23 mouse cellular contexts compared by ENCODE assay signal in genomic region chr14:112594715-112595114, GRCm38 (mm10).
A peak's percentile ranks its signal among the peaks of the same experiment; 100 is the strongest.
DNase-seq lines count a peak whose midpoint lies in the region; ATAC-seq and TF ChIP-seq lines count a peak whose summit lies in the region.
"Had no signal": no experiment of that assay in that cellular context is flagged by ENCODE, and none has a peak within 500 bp of the region (broad histone marks: within the 10 kb centered on the region; RNA-seq: fewer than 3 reads in every experiment).

No protein-coding gene starts in this region.

- no peak for TF ChIP-seq POLR2A in liver, adult 2 months (IDR thresholded peaks at IDR 0.05; ENCODE audit: extremely low read depth, insufficient read depth, low read length)
- TF ChIP-seq POLR2A in MEL (IDR thresholded peaks at IDR 0.05; ENCODE audit: control insufficient read depth in 1 of 2, insufficient read depth in 1 of 2, low read depth in 1 of 2, low read length in 2 of 2, poor library complexity in 1 of 2): no peak

- H3K9ac ChIP-seq in liver, adult 2 months (ENCODE audit: low read depth, low read length): no peak overlapping the region
- H3K9ac ChIP-seq in MEL (ENCODE audit: control insufficient read depth, low read depth, low read length, poor library complexity, severe bottlenecking): peak overlapping the region; percentile 42
- H3K9ac ChIP-seq in hindbrain, embryonic 16.5 days (ENCODE audit: low read depth, low read length): no peak overlapping the region
- H3K9ac ChIP-seq in midbrain, embryonic 16.5 days (ENCODE audit: low read depth, low read length): no peak overlapping the region

- no peak for ATAC-seq in hindbrain, embryonic 16.5 days
- no peak for ATAC-seq in midbrain, embryonic 16.5 days
- ATAC-seq: activated CD4-positive, CD25-positive, alpha-beta regulatory T cell, adult 4 months; CD4-positive, CD25-positive, alpha-beta regulatory T cell, adult 4 months; Patski had no signal

- no peaks in the 10 kb centered on the region for H3K36me3 ChIP-seq in liver, adult 2 months (ENCODE audit: control insufficient read depth, insufficient read depth, low read length)
- peaks cover 0 to 4% of the 10 kb centered on the region in 2 experiments; a peak in 2 of 4 replicates for H3K36me3 ChIP-seq in MEL (ENCODE audit: control insufficient read depth in 1 of 2, insufficient read depth in 2 of 2, low read length in 2 of 2)
- no peaks in the 10 kb centered on the region for H3K36me3 ChIP-seq in hindbrain, embryonic 16.5 days (ENCODE audit: control insufficient read depth, insufficient read depth, low read length)
- H3K36me3 ChIP-seq in midbrain, embryonic 16.5 days (ENCODE audit: control insufficient read depth, insufficient read depth, low read length): no peaks in the 10 kb centered on the region
- H3K36me3 ChIP-seq: G1E had no signal

- 62% methylated on average over 6 of the region's 6 CpGs for WGBS in liver, adult 2 months
- 88% methylated on average over 6 of the region's 6 CpGs for WGBS in hindbrain, embryonic 16.5 days
- 93% methylated on average over 6 of the region's 6 CpGs for WGBS in midbrain, embryonic 16.5 days

- H3K9me3 ChIP-seq in MEL (replicated peaks; ENCODE audit: insufficient read depth, low read length): no peaks in the 10 kb centered on the region
- no peaks in the 10 kb centered on the region for H3K9me3 ChIP-seq in hindbrain, embryonic 16.5 days (ENCODE audit: control insufficient read depth, low read length)
- H3K9me3 ChIP-seq in midbrain, embryonic 16.5 days (replicated peaks; ENCODE audit: control insufficient read depth, low read length, poor library complexity, severe bottlenecking): no peaks in the 10 kb centered on the region
- H3K9me3 ChIP-seq: G1E had no signal

- no peak overlapping the region for H3K4me2 ChIP-seq in hindbrain, embryonic 16.5 days (ENCODE audit: low read length)
- no peak overlapping the region for H3K4me2 ChIP-seq in midbrain, embryonic 16.5 days (ENCODE audit: low read length)

- peak; percentile 8 for DNase-seq in liver, adult 2 months (ENCODE audit: extremely low read depth, low read depth, low spot score)
- DNase-seq in liver (no peak), MEL (ENCODE audit: low read depth, low spot score) (peak; percentile 67), MEL-GATA-1-ER (ENCODE audit: extremely low read depth, low read depth) (peak; percentile 32)
- DNase-seq: adrenal gland, adult 2 months; adrenal gland, adult 8-10 months; adrenal gland, postnatal 10 days; adrenal gland, postnatal 14 days; adrenal gland, postnatal 25 days; adrenal gland, postnatal 36 days; B cell, adult 2 months; cerebellum, adult 11 months; cerebellum, adult 11-12 months; cerebellum, adult 18-20 months; cerebellum, adult 2 months; cerebellum, adult 8-10 months had no signal

- H3K4me1 ChIP-seq in liver, adult 2 months (ENCODE audit: control insufficient read depth, insufficient read depth, low read length): no peaks in the 10 kb centered on the region
- peaks cover 3 to 6% of the 10 kb centered on the region in 2 experiments for H3K4me1 ChIP-seq in MEL (ENCODE audit: control insufficient read depth in 1 of 2, insufficient read depth in 2 of 2, low read length in 2 of 2)
- H3K4me1 ChIP-seq in hindbrain, embryonic 16.5 days (ENCODE audit: control insufficient read depth, insufficient read depth, low read depth, low read length): no peaks in the 10 kb centered on the region
- H3K4me1 ChIP-seq in midbrain, embryonic 16.5 days (ENCODE audit: control insufficient read depth, insufficient read depth, low read length): no peaks in the 10 kb centered on the region

- no peak overlapping the region for H3K27ac ChIP-seq in liver, adult 2 months (replicated peaks; ENCODE audit: insufficient read depth, low read depth, low read length)
- peak overlapping the region; percentile 52 for H3K27ac ChIP-seq in MEL (ENCODE audit: control insufficient read depth, low read depth, low read length)
- no peak overlapping the region for H3K27ac ChIP-seq in hindbrain, embryonic 16.5 days (ENCODE audit: low read depth, low read length)
- no peak overlapping the region for H3K27ac ChIP-seq in midbrain, embryonic 16.5 days (ENCODE audit: low read length)

- TF ChIP-seq CTCF in liver, adult 2 months (IDR thresholded peaks at IDR 0.05; ENCODE audit: low read depth, low read length): no peak
- TF ChIP-seq CTCF in MEL (IDR thresholded peaks at IDR 0.05 in 2 of 3, conservative IDR thresholded peaks at IDR 0.05 in 1 of 3; ENCODE audit: control insufficient read depth in 1 of 3, insufficient read depth in 1 of 3, low read depth in 2 of 3, low read length in 3 of 3, poor library complexity in 1 of 3, severe bottlenecking in 1 of 3): no peak

- TF ChIP-seq EP300 in MEL (IDR thresholded peaks at IDR 0.05; ENCODE audit: low read depth in 1 of 2, low read length in 2 of 2): peak; percentile 66

- TF ChIP-seq RAD21 in MEL (IDR thresholded peaks at IDR 0.05; ENCODE audit: low read depth, low read length): no peak; the same call in 1 of the 2 replicates

- H3K4me3 ChIP-seq in liver, adult 2 months (ENCODE audit: insufficient read depth, low read depth, low read length): no peak overlapping the region
- H3K4me3 ChIP-seq in MEL (ENCODE audit: control insufficient read depth in 1 of 2, insufficient read depth in 1 of 2, low read depth in 2 of 2, low read length in 2 of 2): peak overlapping the region; percentile 59 to 70
- no peak overlapping the region for H3K4me3 ChIP-seq in hindbrain, embryonic 16.5 days (ENCODE audit: low read length)
- no peak overlapping the region for H3K4me3 ChIP-seq in midbrain, embryonic 16.5 days (ENCODE audit: low read depth, low read length)

- H3K79me2 ChIP-seq in liver, adult 2 months (ENCODE audit: control insufficient read depth, insufficient read depth, low read length): no peaks in the 10 kb centered on the region
- H3K79me2 ChIP-seq in MEL (ENCODE audit: control insufficient read depth, insufficient read depth, low read length, poor library complexity): no peaks in the 10 kb centered on the region

- no peaks in the 10 kb centered on the region; the same call in 1 of the 2 replicates for H3K27me3 ChIP-seq in liver, adult 2 months (ENCODE audit: control insufficient read depth, insufficient read depth, low read length)
- H3K27me3 ChIP-seq in MEL (ENCODE audit: control insufficient read depth in 1 of 2, insufficient read depth in 2 of 2, low read length in 2 of 2): no peaks in the 10 kb centered on the region
- no peaks in the 10 kb centered on the region for H3K27me3 ChIP-seq in hindbrain, embryonic 16.5 days (replicated peaks; ENCODE audit: control insufficient read depth, insufficient read depth, low read length)
- H3K27me3 ChIP-seq in midbrain, embryonic 16.5 days (ENCODE audit: control insufficient read depth, insufficient read depth, low read depth, low read length): no peaks in the 10 kb centered on the region
- H3K27me3 ChIP-seq: CH12.LX, Patski had no signal

TF ChIP-seq in MEL, 35 proteins besides CTCF, POLR2A, EP300 and RAD21:
- no peak for TF ChIP-seq POLR2AphosphoS2 (IDR thresholded peaks at IDR 0.05; ENCODE audit: low read length)
- no peak for TF ChIP-seq SMC3 (IDR thresholded peaks at IDR 0.05; ENCODE audit: low read depth, low read length)
- 0 out of 2 replicates have a peak, but pooled peaks have one; percentile 1 for TF ChIP-seq ZC3H11A (IDR thresholded peaks at IDR 0.05; ENCODE audit: low read depth, low read length)
- no peak for TF ChIP-seq USF2 (IDR thresholded peaks at IDR 0.05; ENCODE audit: borderline replicate concordance in 1 of 2, insufficient read depth in 1 of 2, low read depth in 1 of 2, low read length in 2 of 2)
- TF ChIP-seq TCF12 (IDR thresholded peaks at IDR 0.05; ENCODE audit: low read depth, low read length): peak; percentile 64
- peak; percentile 44; the same call in 1 of the 2 replicates for TF ChIP-seq ETS1 (IDR thresholded peaks at IDR 0.05; ENCODE audit: low read depth, low read length)
- TF ChIP-seq GATA1 (IDR thresholded peaks at IDR 0.05; ENCODE audit: low read depth, low read length): peak; percentile 84
- TF ChIP-seq ELF1 (IDR thresholded peaks at IDR 0.05; ENCODE audit: low read depth, low read length): peak; percentile 38; the same call in 1 of the 2 replicates
- no peak for TF ChIP-seq MXI1 (IDR thresholded peaks at IDR 0.05; ENCODE audit: low read depth, low read length)
- no peak for TF ChIP-seq UBTF (IDR thresholded peaks at IDR 0.05; ENCODE audit: borderline replicate concordance, insufficient read depth, low read depth, low read length)
- peak; percentile 51; the same call in 1 of the 2 replicates for TF ChIP-seq RCOR1 (IDR thresholded peaks at IDR 0.05; ENCODE audit: low read depth, low read length)
- TF ChIP-seq ZKSCAN1 (IDR thresholded peaks at IDR 0.05; ENCODE audit: low read depth, low read length): no peak
- TF ChIP-seq MEF2A (IDR thresholded peaks at IDR 0.05; ENCODE audit: extremely low read depth, insufficient replicate concordance, low read depth, low read length, poor library complexity, severe bottlenecking): no peak
- TF ChIP-seq NELFE (IDR thresholded peaks at IDR 0.05; ENCODE audit: low read depth, low read length): no peak

Comparison
In these comparisons a context has a peak if more than half of its experiments do, and no peak if none do; other contexts are left out.
1. H3K4me3 ChIP-seq: peak in MEL (2 of 2); none in liver, adult 2 months (single experiment), hindbrain, embryonic 16.5 days (single experiment) and midbrain, embryonic 16.5 days (single experiment).